Mouse (Mus musculus) kidney, embryonic 14.5 days (tissue): ENCODE results near the gene Grm8. TPM values are rescaled to one million over a fixed set of nuclear protein-coding genes. Genes with fewer than 3 reads are reported as not detected.

ENCODE experiments used
- ATAC-seq: fragments of 200-750 bp; cut with Nextera tagmentation; 2 replicates; pipeline ENCODE4 v1.8.0; 2017; ENCODE audit warnings: moderate number of reproducible peaks, mild to moderate bottlenecking, moderate TSS enrichment, moderate library complexity; ENCODE audit not compliant: low FRiP score, low TSS enrichment
- H3K27ac ChIP-seq: fragments of 300-500 bp; sonication (generic); 2 replicates; pipeline ENCODE4 v1.5.1; 2014; ENCODE audit warnings: low read depth, mild to moderate bottlenecking, low read length, moderate library complexity, mixed read lengths
- H3K27me3 ChIP-seq: fragments of 300-500 bp; sonication (generic); 2 replicates; pipeline ENCODE4 v1.6.1; 2014; ENCODE audit warnings: mild to moderate bottlenecking, low read length; ENCODE audit not compliant: control insufficient read depth, insufficient read depth
- H3K36me3 ChIP-seq: fragments of 300-500 bp; sonication (generic); 2 replicates; pipeline ENCODE4 v1.6.1; 2014; ENCODE audit warnings: low read length, mixed read lengths; ENCODE audit not compliant: control insufficient read depth, insufficient read depth
- H3K4me1 ChIP-seq: fragments of 300-500 bp; sonication (generic); 2 replicates; pipeline ENCODE4 v1.6.1; 2014; ENCODE audit warnings: low read length, mixed read lengths; ENCODE audit not compliant: control insufficient read depth, insufficient read depth
- H3K4me2 ChIP-seq: fragments of 300-500 bp; sonication (generic); replicated peaks from 2 replicates; pipeline ENCODE4 v1.6.1; 2014; ENCODE audit warnings: low read depth, mild to moderate bottlenecking, low read length
- H3K4me3 ChIP-seq: fragments of 300-500 bp; sonication (generic); 2 replicates; pipeline ENCODE4 v1.5.1; 2014; ENCODE audit warnings: mild to moderate bottlenecking, low read length
- H3K9ac ChIP-seq: fragments of 300-500 bp; sonication (generic); 2 replicates; pipeline ENCODE4 v1.6.1; 2014; ENCODE audit warnings: low read depth, mild to moderate bottlenecking, low read length, moderate library complexity
- H3K9me3 ChIP-seq: fragments of 300-500 bp; sonication (generic); 2 replicates; pipeline ENCODE4 v1.6.1; 2016; ENCODE audit warnings: low read length; ENCODE audit not compliant: control insufficient read depth
- WGBS: fragments of 180-500 bp; shearing (Covaris S2); extraction: QIAGEN DNeasy Blood & Tissue Kit; methylation state at CpG from one replicate; pipeline ENCODE4 v1.1.7; 2014; 5-methylcytosine and 5-hydroxymethylcytosine counted together
- polyA plus RNA-seq: library from polyadenylated mRNA; unstranded; fragments of >200 nt; fragmentation: Nextera tagmentation; extraction: Ambion mirVana; gene quantifications from 2 replicates; pipeline ENCODE4 v1.2.1, GENCODE M21; 2014

The Grm8 gene
- polyA plus RNA-seq, 1 experiment from 2014 or later: 1.0 TPM

- no peak overlapping the region for H3K4me3 ChIP-seq
- H3K27me3 ChIP-seq: no peaks in the 10 kb centered on the region
- H3K4me2 ChIP-seq: no peak overlapping the region
- no peaks in the 10 kb centered on the region for H3K9me3 ChIP-seq
- H3K36me3 ChIP-seq: no peaks in the 10 kb centered on the region
- H3K4me1 ChIP-seq: no peaks in the 10 kb centered on the region
- ATAC-seq: no peak
- H3K27ac ChIP-seq: no peak overlapping the region
- 97% methylated on average over 2 of the region's 2 CpGs for WGBS
- no peak overlapping the region for H3K9ac ChIP-seq
These were observed 137.7 kb downstream of the Grm8 start for GRCm38 (mm10) chr6:27997250-27997649.

- Histone ChIP-seq H3K9me3 (no peaks in the 10 kb centered on the region), H3K27me3 (no peaks in the 10 kb centered on the region), H3K36me3 (no peaks in the 10 kb centered on the region), H3K4me3 (no peak overlapping the region), H3K4me1 (no peaks in the 10 kb centered on the region), H3K4me2 (no peak overlapping the region), H3K9ac (no peak overlapping the region), H3K27ac (no peak overlapping the region)
- 74% methylated on average over 4 of the region's 4 CpGs for WGBS
- ATAC-seq: no peak
These were observed 143.7 kb downstream of the Grm8 start for GRCm38 (mm10) chr6:27991241-27991640.

- 86% methylated on average over 3 of the region's 3 CpGs for WGBS
- no peaks in the 10 kb centered on the region for H3K27me3 ChIP-seq
- no peak overlapping the region for H3K27ac ChIP-seq
- no peaks in the 10 kb centered on the region for H3K36me3 ChIP-seq
- no peak for ATAC-seq
- H3K9me3 ChIP-seq: no peaks in the 10 kb centered on the region
- H3K4me2 ChIP-seq: no peak overlapping the region
- no peak overlapping the region for H3K4me3 ChIP-seq
- no peaks in the 10 kb centered on the region for H3K4me1 ChIP-seq
- no peak overlapping the region for H3K9ac ChIP-seq
These were observed 152.4 kb downstream of the Grm8 start for GRCm38 (mm10) chr6:27982598-27982997.

GRCm38 (mm10) chr6:27982021-27982420 is 153.0 kb downstream of the Grm8 start:
- H3K27ac ChIP-seq: no peak overlapping the region
- WGBS: 15% methylated on average over 1 of the region's 1 CpGs
- no peak for ATAC-seq
- no peak overlapping the region for H3K9ac ChIP-seq
- no peaks in the 10 kb centered on the region for H3K4me1 ChIP-seq
- no peak overlapping the region for H3K4me2 ChIP-seq
- H3K9me3 ChIP-seq: no peaks in the 10 kb centered on the region
- no peaks in the 10 kb centered on the region for H3K36me3 ChIP-seq
- H3K27me3 ChIP-seq: no peaks in the 10 kb centered on the region
- no peak overlapping the region for H3K4me3 ChIP-seq

- no peaks in the 10 kb centered on the region for H3K9me3 ChIP-seq
- H3K4me2 ChIP-seq: no peak overlapping the region
- no peak overlapping the region for H3K4me3 ChIP-seq
- H3K4me1 ChIP-seq: no peaks in the 10 kb centered on the region
- no peaks in the 10 kb centered on the region for H3K27me3 ChIP-seq
- no peaks in the 10 kb centered on the region for H3K36me3 ChIP-seq
- WGBS: 90% methylated on average over 5 of the region's 5 CpGs
- no peak overlapping the region for H3K9ac ChIP-seq
- ATAC-seq: no peak
- H3K27ac ChIP-seq: no peak overlapping the region
These were observed 157.6 kb downstream of the Grm8 start for GRCm38 (mm10) chr6:27977361-27977760.

GRCm38 (mm10) chr6:27968859-27969258 is 166.1 kb downstream of the Grm8 start:
- H3K27ac ChIP-seq: no peak overlapping the region
- no peak for ATAC-seq
- no peak overlapping the region for H3K4me3 ChIP-seq
- no peaks in the 10 kb centered on the region for H3K9me3 ChIP-seq
- H3K36me3 ChIP-seq: no peaks in the 10 kb centered on the region
- no peak overlapping the region for H3K4me2 ChIP-seq
- no peaks in the 10 kb centered on the region for H3K27me3 ChIP-seq
- 86% methylated on average over 2 of the region's 2 CpGs for WGBS
- H3K4me1 ChIP-seq: no peaks in the 10 kb centered on the region
- no peak overlapping the region for H3K9ac ChIP-seq

- H3K4me1 ChIP-seq: no peaks in the 10 kb centered on the region
- H3K36me3 ChIP-seq: no peaks in the 10 kb centered on the region
- no peak overlapping the region for H3K4me2 ChIP-seq
- H3K9ac ChIP-seq: no peak overlapping the region
- no peaks in the 10 kb centered on the region for H3K9me3 ChIP-seq
- no peak overlapping the region for H3K27ac ChIP-seq
- WGBS: 86% methylated on average over 3 of the region's 3 CpGs
- no peaks in the 10 kb centered on the region for H3K27me3 ChIP-seq
- no peak for ATAC-seq
- no peak overlapping the region for H3K4me3 ChIP-seq
These were observed 167.9 kb downstream of the Grm8 start for GRCm38 (mm10) chr6:27967037-27967436.

GRCm38 (mm10) chr6:27965237-27965636 is 169.7 kb downstream of the Grm8 start:
- no peaks in the 10 kb centered on the region for H3K9me3 ChIP-seq
- no peak for ATAC-seq
- H3K4me2 ChIP-seq: no peak overlapping the region
- no peak overlapping the region for H3K4me3 ChIP-seq
- H3K9ac ChIP-seq: no peak overlapping the region
- WGBS: 59% methylated on average over 2 of the region's 2 CpGs
- H3K4me1 ChIP-seq: no peaks in the 10 kb centered on the region
- H3K27ac ChIP-seq: no peak overlapping the region
- H3K36me3 ChIP-seq: no peaks in the 10 kb centered on the region
- H3K27me3 ChIP-seq: no peaks in the 10 kb centered on the region

GRCm38 (mm10) chr6:27963887-27964286 is 171.1 kb downstream of the Grm8 start:
- Histone ChIP-seq H3K9me3 (no peaks in the 10 kb centered on the region), H3K4me1 (no peaks in the 10 kb centered on the region), H3K27ac (no peak overlapping the region), H3K27me3 (no peaks in the 10 kb centered on the region), H3K9ac (no peak overlapping the region), H3K36me3 (no peaks in the 10 kb centered on the region), H3K4me3 (no peak overlapping the region), H3K4me2 (no peak overlapping the region)
- 90% methylated on average over 1 of the region's 1 CpGs for WGBS
- ATAC-seq: no peak
